Mouse (Mus musculus): ENCODE measurements around the gene Magi2. TPM values are rescaled to one million over a fixed set of nuclear protein-coding genes. Genes with fewer than 3 reads are reported as not detected.
"Not testable (repeated sequence)": the region's sequence is repeated elsewhere in the genome, so short reads cannot be mapped to it uniquely, and the experiment has no call there.

Magi2 gene
- polyA plus RNA-seq, 1 experiment from 2014 or later, result 2.4 TPM

DNA sequence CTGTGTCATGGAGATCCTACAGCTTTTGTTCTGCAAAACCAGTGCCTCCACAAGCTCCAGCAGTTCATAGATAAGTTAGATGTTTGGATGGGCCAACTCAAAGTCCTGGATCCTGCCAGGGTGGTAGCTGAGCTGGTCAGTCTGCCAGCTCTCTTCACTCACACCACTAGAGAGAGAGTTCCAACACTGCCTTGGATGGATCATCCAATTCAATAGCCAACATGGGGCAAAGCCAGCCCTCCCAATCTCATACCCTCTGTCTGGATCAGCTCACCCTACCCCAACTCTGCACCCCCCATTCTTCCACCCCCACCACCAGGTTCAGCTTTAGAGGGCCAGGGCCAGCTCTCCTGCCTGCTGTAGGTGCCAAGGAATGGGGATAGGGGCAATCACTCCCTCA, 235.7 kb downstream of the Magi2 start:
- CTCF ChIA-PET, result no interaction called here
- ATAC-seq (no peak), DNase-seq (ENCODE audit: low read depth, low spot score) (no peak)
- H3K27me3 ChIP-seq, result no peaks in the 10 kb centered on the region
- in situ Hi-C loops (cut with MboI; ENCODE audit: low pct_unique_long_range_greater_than_20kb), result no loop called here
- no peak for TF ChIP-seq CTCF (IDR thresholded peaks at IDR 0.05)
- POLR2A ChIA-PET, result no interaction called here

- POLR2A ChIA-PET, result no interaction called here
- TF ChIP-seq CTCF (IDR thresholded peaks at IDR 0.05), result no peak
- CTCF ChIA-PET, result interaction anchor here (1.6 kb wide), 1 partner anchor 10 kb away, joined by 4 read pairs; no protein-coding TSS in a partner anchor
- DNase-seq (ENCODE audit: low read depth, low spot score), result no peak
- H3K27me3 ChIP-seq, result no peaks in the 10 kb centered on the region
- in situ Hi-C loops (cut with MboI; ENCODE audit: low pct_unique_long_range_greater_than_20kb), result no loop called here
- no peak for ATAC-seq
Measured at GRCm38 (mm10) chr5:19465383-19465782, 238.5 kb downstream of the Magi2 start.

DNA sequence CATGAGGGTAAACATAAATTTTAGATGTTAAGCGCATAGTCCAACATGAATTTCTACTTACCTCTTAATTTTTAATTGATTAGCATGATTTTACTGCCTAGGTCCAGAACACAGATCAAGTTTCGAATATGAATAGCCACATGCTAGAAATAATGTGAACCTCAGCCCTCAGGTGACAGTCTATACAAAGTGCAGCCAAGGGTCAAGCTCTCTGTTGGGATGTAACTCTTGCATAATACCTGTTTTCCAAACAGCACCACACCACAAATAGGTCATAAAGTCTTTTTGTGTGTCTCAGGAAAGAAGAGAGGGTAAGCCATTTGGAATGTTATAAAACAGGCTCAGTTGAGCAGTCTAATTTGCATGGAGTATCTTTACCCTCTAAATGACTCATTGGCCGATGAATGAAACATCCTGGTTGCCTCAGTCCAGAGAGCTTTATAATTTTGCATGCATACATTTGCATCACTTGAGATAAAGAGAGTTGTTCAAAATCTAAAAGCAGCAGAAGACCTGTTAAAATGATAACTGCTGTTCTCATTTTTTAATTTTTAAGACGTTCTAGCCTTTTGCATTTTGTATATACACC, 246.1 kb downstream of the Magi2 start:
- ATAC-seq (no peak), DNase-seq (ENCODE audit: low read depth, low spot score) (no peak)
- in situ Hi-C loops (cut with MboI; ENCODE audit: low pct_unique_long_range_greater_than_20kb), result no loop called here
- TF ChIP-seq CTCF (IDR thresholded peaks at IDR 0.05), result no peak
- POLR2A ChIA-PET, result interaction anchor here (0.6 kb wide), 1 partner anchor 220 kb away, joined by 3 read pairs; no protein-coding TSS in a partner anchor
- H3K27me3 ChIP-seq, result peaks cover 3% of the 10 kb centered on the region
- CTCF ChIA-PET, result no interaction called here

GRCm38 (mm10) chr5:19482981-19483380, 256.1 kb downstream of the Magi2 start:
- ChIA-PET POLR2A (no interaction called here), CTCF (no interaction called here)
- no peak for TF ChIP-seq CTCF (IDR thresholded peaks at IDR 0.05)
- ATAC-seq (no peak), DNase-seq (ENCODE audit: low read depth, low spot score) (no peak)
- in situ Hi-C loops (cut with MboI; ENCODE audit: low pct_unique_long_range_greater_than_20kb), result no loop called here
- no peaks in the 10 kb centered on the region for H3K27me3 ChIP-seq

DNA sequence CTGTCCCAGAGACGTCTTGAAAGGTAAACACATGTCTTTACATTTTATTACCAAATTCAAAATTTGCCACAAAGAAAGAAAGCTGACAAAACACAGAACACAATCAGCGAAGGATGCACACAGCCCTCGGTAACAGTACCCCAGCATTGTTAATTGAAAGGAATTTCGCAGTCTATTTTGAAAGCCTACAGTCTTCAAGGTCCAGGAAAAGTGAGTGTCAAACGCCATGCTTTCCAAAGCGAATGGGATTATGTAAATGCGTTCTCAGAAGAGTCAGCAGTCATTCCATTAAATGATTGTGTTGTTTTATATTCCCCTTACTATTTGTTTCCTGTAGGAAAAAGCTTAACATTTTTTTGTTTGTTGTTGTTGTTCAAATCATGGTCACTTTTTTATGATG, 261.1 kb downstream of the Magi2 start:
- CTCF ChIA-PET, result no interaction called here
- DNase-seq (ENCODE audit: low read depth, low spot score) (no peak), ATAC-seq (no peak)
- no peak for TF ChIP-seq CTCF (IDR thresholded peaks at IDR 0.05)
- peaks cover 13% of the 10 kb centered on the region for H3K27me3 ChIP-seq
- POLR2A ChIA-PET, result no interaction called here
- in situ Hi-C loops (cut with MboI; ENCODE audit: low pct_unique_long_range_greater_than_20kb), result no loop called here

- DNase-seq (ENCODE audit: low read depth, low spot score) (no peak), ATAC-seq (no peak)
- ChIA-PET CTCF (no interaction called here), POLR2A (no interaction called here)
- TF ChIP-seq CTCF (IDR thresholded peaks at IDR 0.05), result no peak
- no peaks in the 10 kb centered on the region for H3K27me3 ChIP-seq
- in situ Hi-C loops (cut with MboI; ENCODE audit: low pct_unique_long_range_greater_than_20kb), result loop anchor here (25.0 kb wide), 1 partner anchor 1261 kb away; no protein-coding TSS in a partner anchor
Measured at GRCm38 (mm10) chr5:19501005-19501404, 274.2 kb downstream of the Magi2 start.

DNA sequence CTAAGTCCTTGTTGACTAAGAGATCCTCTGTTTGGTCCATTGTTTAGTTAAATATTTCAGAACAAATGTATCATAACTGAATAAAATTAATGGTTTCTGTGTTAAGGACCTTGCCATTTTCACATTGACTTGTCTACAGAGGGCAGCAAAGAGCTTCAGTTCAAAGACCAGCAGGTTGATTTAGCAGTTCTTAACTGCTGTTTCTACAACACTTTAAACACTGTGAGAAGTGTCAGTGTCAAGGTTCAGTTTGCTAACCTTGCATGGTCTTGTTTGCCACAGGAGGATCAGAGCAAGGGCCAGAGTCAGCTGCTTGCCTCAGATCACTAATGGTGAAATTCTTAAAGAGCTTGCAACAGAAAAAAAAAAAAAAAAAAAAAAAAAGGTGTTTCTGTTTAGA, 295.3 kb downstream of the Magi2 start:
- TF ChIP-seq CTCF (IDR thresholded peaks at IDR 0.05), result peak; percentile 38
- ATAC-seq, result no peak
- no peak for DNase-seq (ENCODE audit: low read depth, low spot score)
- peaks cover 12% of the 10 kb centered on the region for H3K27me3 ChIP-seq
- ChIA-PET POLR2A (no interaction called here), CTCF (no interaction called here)
- in situ Hi-C loops (cut with MboI; ENCODE audit: low pct_unique_long_range_greater_than_20kb), result loop anchor here (10.0 to 25.0 kb wide), 2 partner anchors 1183 to 1240 kb away; no protein-coding TSS in a partner anchor

GRCm38 (mm10) chr5:19539348-19539747, 312.5 kb downstream of the Magi2 start:
- CTCF ChIA-PET, result interaction anchor here (1.3 to 1.5 kb wide), 2 partner anchors 9 to 11 kb away, joined by 3 read pairs; no protein-coding TSS in a partner anchor
- no peak for TF ChIP-seq CTCF (IDR thresholded peaks at IDR 0.05)
- POLR2A ChIA-PET, result no interaction called here
- H3K27me3 ChIP-seq, result peaks cover 5% of the 10 kb centered on the region
- no peak for ATAC-seq
- no peak for DNase-seq (ENCODE audit: low read depth, low spot score)
- in situ Hi-C loops (cut with MboI; ENCODE audit: low pct_unique_long_range_greater_than_20kb), result no loop called here

DNA sequence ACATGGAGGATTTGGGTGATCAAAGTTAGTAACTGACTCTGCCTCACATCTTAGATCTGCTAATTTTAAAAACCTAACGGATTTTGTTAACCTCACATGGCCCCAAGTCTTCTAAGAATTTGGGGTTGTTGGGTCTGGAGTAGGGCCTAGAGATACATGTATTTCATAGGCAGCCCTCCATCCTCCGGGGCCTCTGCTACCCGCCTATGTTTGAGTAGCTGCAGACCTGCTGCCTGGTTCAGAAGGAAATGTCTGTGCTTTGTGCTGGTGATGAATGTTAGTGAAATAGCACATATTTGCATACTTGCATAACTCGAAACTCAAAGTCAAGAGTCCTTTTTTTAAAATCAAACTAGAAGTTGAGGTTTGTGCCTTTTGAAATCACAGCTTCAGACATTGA, 319.6 kb downstream of the Magi2 start:
- H3K27me3 ChIP-seq, result peaks cover 4% of the 10 kb centered on the region
- in situ Hi-C loops (cut with MboI; ENCODE audit: low pct_unique_long_range_greater_than_20kb), result no loop called here
- ChIA-PET POLR2A (no interaction called here), CTCF (no interaction called here)
- no peak for TF ChIP-seq CTCF (IDR thresholded peaks at IDR 0.05)
- DNase-seq (ENCODE audit: low read depth, low spot score) (no peak), ATAC-seq (no peak)

DNA sequence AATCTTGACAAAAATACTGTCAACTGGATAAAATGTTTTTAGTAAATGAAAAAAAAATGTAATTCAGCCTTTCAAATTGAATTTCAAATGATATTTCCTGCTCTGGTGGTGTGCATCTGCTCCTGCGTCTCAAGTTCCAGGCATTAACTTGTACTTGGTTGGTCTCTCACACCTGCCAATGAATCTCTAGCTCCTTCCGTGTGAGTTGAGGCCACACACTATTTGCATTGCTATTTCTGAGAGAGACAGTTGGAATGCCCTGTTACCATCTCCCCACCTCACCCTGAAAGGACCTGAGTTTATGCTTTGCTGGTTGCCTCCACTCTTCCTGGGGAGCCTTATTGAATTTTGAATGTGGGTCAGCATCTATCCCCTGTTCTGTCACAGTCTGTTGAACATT, 320.1 kb downstream of the Magi2 start:
- POLR2A ChIA-PET, result no interaction called here
- no peak for DNase-seq (ENCODE audit: low read depth, low spot score)
- ATAC-seq, result no peak
- in situ Hi-C loops (cut with MboI; ENCODE audit: low pct_unique_long_range_greater_than_20kb), result no loop called here
- CTCF ChIA-PET, result no interaction called here
- no peak for TF ChIP-seq CTCF (IDR thresholded peaks at IDR 0.05)
- H3K27me3 ChIP-seq, result peaks cover 4% of the 10 kb centered on the region

DNA sequence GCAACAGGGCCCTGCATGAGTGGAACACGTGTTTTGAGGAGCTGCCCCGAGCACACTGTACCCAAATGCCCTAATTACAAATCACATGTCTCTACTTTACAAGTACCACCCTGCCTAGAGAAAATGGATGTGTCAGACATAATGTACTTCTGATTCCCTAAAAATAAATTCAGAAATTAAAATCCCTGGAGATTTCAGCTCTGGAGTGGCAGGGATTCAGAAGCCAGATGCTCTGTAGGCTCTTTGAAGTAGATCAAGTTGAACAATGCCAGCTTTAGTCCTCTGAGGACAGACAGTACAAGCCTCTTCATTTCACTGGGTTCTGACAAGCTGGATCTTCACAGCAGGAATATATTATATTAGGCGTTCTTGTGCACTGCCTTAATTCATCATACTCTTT, 326.7 kb downstream of the Magi2 start:
- ATAC-seq (no peak), DNase-seq (ENCODE audit: low read depth, low spot score) (no peak)
- ChIA-PET POLR2A (no interaction called here), CTCF (no interaction called here)
- TF ChIP-seq CTCF (IDR thresholded peaks at IDR 0.05), result no peak
- in situ Hi-C loops (cut with MboI; ENCODE audit: low pct_unique_long_range_greater_than_20kb), result no loop called here
- peaks cover 11% of the 10 kb centered on the region for H3K27me3 ChIP-seq

DNA sequence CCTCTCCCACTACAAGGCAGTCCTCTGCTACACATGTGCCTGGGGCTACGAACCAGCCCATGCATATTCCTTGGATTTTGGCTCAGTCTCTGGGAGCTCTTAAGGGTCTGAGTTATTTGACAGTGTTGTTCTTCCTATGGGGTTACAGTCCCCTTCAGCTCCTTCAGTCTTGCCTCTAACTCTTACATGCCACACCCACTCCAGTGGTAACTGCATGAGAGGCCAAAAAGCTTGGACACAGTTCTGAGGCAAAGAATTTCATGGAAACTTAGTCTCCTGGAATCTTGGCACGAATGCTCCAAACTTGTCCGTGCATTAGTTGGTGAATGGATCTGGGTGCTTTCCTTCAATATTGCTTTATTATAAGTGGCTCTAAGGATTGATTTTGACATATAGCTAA, 338.8 kb downstream of the Magi2 start:
- ATAC-seq, result no peak
- POLR2A ChIA-PET, result no interaction called here
- CTCF ChIA-PET, result no interaction called here
- no peak for TF ChIP-seq CTCF (IDR thresholded peaks at IDR 0.05)
- in situ Hi-C loops (cut with MboI; ENCODE audit: low pct_unique_long_range_greater_than_20kb), result no loop called here
- no peak for DNase-seq (ENCODE audit: low read depth, low spot score)
- peaks cover 5% of the 10 kb centered on the region for H3K27me3 ChIP-seq

GRCm38 (mm10) chr5:19566136-19566535, 339.3 kb downstream of the Magi2 start:
- in situ Hi-C loops (cut with MboI; ENCODE audit: low pct_unique_long_range_greater_than_20kb); H3K27me3 ChIP-seq; CTCF ChIA-PET: not testable (repeated sequence)

More at GRCm38 (mm10) chr5:19566136-19566535, 339.3 kb downstream of the Magi2 start:
- POLR2A ChIA-PET; ATAC-seq; DNase-seq (ENCODE audit: low read depth, low spot score): not testable (repeated sequence)

Data from Patski (cell line).